Mouse (Mus musculus): Measurements from ENCODE around the gene Setd3.

DNA sequence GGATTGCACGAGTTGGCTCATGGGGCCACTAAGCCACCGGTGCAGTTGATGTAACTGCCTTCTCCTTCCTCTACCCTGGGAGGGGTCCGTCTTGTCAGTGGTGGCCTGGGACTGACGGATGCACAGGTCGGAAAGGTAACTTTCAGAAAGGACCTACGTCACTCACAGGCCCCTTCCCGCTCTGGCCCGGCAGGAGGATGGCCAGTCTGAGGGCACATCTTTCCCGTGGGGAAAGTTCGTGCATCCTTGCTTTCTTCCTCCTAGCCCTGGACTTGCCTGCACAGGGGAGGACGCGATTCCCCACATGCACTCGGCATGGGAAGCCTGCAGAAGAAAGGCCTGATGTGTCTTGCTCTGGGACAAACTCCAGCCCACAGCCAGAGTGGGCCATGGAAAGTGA lies 47.1 kb upstream of the Setd3 start:
- TF ChIP-seq CTCF (IDR thresholded peaks at IDR 0.05; ENCODE audit: low read depth) (no peak), EP300 (IDR thresholded peaks at IDR 0.05; ENCODE audit: low read depth) (no peak)
